Mouse (Mus musculus) gastrocnemius, adult 2 months (tissue): ENCODE results near the gene Pigo. TPM values are rescaled to one million over a fixed set of nuclear protein-coding genes. Genes with fewer than 3 reads are reported as not detected.

Experiments used
- DNase-seq: peaks from one replicate; pipeline ENCODE4 v3.0.0; 2022
- H3K27ac ChIP-seq: fragments of 200-600 bp; 2 replicates; pipeline ENCODE4 v1.8.1; 2022; ENCODE audit warnings: mild to moderate bottlenecking
- H3K4me3 ChIP-seq: fragments of 200-600 bp; 2 replicates; pipeline ENCODE4 v1.8.1; 2022; ENCODE audit warnings: mild to moderate bottlenecking, moderate library complexity
- CTCF ChIP-seq: fragments of 200-600 bp; IDR thresholded peaks from 2 replicates; pipeline ENCODE4 v1.8.1; 2022; ENCODE audit warnings: antibody characterized with exemption, mild to moderate bottlenecking, moderate library complexity
- intact Hi-C: fragments of 180-260 bp; cut with DNase I; formaldehyde crosslinking; loops from one replicate; pipeline ENCODE4 v1.15.1; 2025
- total RNA-seq, 2 experiments: library from RNA; stranded (reverse); gene quantifications; 2 replicates each; pipeline ENCODE4 v1.2.3; 2021

Gene Pigo
- total RNA-seq, 2 experiments from 2014 or later: 4.9 to 10.2 TPM

DNA sequence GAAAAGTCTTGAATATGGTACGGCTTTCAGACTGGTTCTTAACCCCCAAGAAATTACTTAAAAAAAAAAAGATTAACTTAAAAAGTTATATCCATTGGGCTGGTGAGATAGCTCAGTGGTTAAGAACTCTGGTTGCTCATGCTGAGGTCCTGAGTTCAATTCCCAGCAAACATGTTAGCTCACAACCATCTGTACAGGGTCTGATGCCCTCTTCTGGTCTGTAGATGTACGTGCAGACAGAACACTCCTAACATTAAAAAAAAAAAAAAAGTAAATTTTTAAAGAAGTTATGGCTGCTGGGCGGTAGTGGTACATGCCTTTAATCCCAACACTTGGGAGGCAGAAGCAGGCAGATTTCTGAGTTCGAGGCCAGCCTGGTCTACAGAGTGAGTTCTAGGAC is 47.6 kb downstream of the Pigo start:
- TF ChIP-seq CTCF: peak; percentile 36
- no peak for DNase-seq
- intact Hi-C loops: no loop called here
- Histone ChIP-seq H3K4me3 (no peak overlapping the region), H3K27ac (no peak overlapping the region)

DNA sequence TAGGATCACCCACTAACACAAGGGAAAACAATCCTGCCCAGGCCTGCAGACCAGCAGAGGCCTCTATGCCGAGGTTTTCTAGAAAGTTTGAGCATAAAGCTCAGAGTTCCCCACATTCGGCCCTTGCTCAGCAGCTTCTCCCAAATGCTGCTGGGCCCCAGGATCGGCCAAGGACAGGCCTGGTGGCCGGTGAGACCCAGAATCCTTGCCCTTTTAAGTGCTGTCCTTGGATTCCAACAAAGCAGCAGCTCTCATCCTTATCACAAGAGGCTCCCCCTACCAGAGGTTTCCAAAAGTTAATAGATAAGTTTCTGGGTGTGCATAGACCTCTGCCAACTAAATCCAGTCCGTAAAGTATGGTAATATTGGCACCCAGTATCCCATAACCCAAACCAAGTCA is 51.8 kb downstream of the Pigo start:
- intact Hi-C loops: no loop called here

DNA sequence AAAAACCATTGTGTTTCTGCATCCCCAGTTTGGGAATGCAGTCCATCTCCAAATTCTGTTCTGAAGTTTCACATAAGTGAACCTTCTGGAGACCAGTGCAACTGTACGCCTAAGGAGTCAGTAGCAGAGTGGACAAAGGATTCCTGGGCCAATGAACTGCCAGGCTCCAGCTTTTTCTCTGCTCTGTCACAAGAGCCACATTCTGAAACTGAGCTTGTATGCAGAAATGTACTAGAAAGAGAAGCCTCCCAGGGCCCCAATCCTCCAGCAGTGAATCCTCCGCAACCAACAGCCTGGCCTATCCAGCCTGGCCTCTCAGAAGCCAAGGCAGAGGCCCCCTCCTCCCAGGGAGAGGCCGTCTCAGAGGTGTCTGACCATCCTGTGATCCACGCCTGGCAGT is 52.7 kb downstream of the Pigo start:
- DNase-seq: peak; percentile 14
- intact Hi-C loops: no loop called here
- Histone ChIP-seq H3K27ac (no peak overlapping the region), H3K4me3 (no peak overlapping the region)
- TF ChIP-seq CTCF: no peak

More for the DNA sequence above, 51.8 kb downstream of the Pigo start:
- TF ChIP-seq CTCF: no peak
- DNase-seq: no peak
- Histone ChIP-seq H3K27ac (no peak overlapping the region), H3K4me3 (no peak overlapping the region)

DNA sequence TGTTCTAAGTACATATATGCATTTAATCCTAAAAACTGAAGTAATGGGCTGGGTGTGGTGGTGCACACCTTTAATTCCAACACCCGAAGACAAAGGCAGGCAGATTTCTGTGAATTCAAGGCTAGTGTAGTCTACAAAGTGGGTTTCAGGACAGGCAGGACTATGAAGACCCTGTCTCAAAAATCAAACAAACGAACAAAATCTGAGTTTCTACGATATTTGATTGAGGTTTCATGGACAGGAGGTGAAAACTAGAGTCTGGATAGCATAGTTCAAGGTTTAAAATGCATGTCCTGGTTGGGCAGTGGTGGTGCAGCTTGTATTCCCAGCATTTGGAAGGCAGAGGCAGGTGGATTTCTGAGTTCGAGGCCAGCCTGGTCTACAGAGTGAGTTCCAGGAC is 56.3 kb downstream of the Pigo start, which contains the start of gene 1700022I11Rik:
TSS of gene 1700022I11Rik (plus strand) at position 301 of the 400 bp plus-strand sequence.
- Histone ChIP-seq H3K27ac (no peak within 1 kb of the TSS), H3K4me3 (no peak within 1 kb of the TSS)
- intact Hi-C loops: no loop called here
- DNase-seq: no peak
- no peak for TF ChIP-seq CTCF

Other genes starting within 250 kb of the Pigo start
- gene Fam205a1, start 171.9 kb downstream of the Pigo start, total RNA-seq: not detected
- not detected for gene Gm12394, start 169.0 kb downstream of the Pigo start, total RNA-seq
- gene Fam205c, start 151.6 kb downstream of the Pigo start, total RNA-seq: under 1 TPM; 0.38 to 0.89 TPM
- gene Phf24, start 109.2 kb downstream of the Pigo start, total RNA-seq: 1 to 10 TPM in 1 of 2 experiments, under 1 TPM in 1; 0.41 to 1.3 TPM
- gene Dnajb5, start 76.0 kb downstream of the Pigo start, total RNA-seq: 100 to 1,000 TPM; 178 to 216 TPM
- not detected for gene 1700022I11Rik, start 56.2 kb downstream of the Pigo start, total RNA-seq
- 100 to 1,000 TPM; 229 to 272 TPM for gene Vcp, start 25.3 kb downstream of the Pigo start, total RNA-seq
- gene Fancg, start 15.3 kb downstream of the Pigo start, total RNA-seq: 1 to 10 TPM in 1 of 2 experiments, under 1 TPM in 1; 0.84 to 1.2 TPM
- gene Stoml2, start 5.9 kb upstream of the Pigo start, total RNA-seq: 100 to 1,000 TPM in 1 of 2 experiments, 10 to 100 TPM in 1; 87.5 to 108 TPM
- gene Fam214b, start 20.4 kb upstream of the Pigo start, total RNA-seq: 10 to 100 TPM; 21.1 to 24.5 TPM
- 1 to 10 TPM; 2.1 to 2.9 TPM for gene Unc13b, start 33.1 kb upstream of the Pigo start, total RNA-seq
- gene Atp8b5, start 241.3 kb upstream of the Pigo start, total RNA-seq: under 1 TPM in 1 of 2 experiments, not detected in 1; 0.06 TPM